Mouse (Mus musculus) heart, embryonic 12.5 days (tissue): ENCODE data around the gene Ggnbp2. TPM values are rescaled to one million over a fixed set of nuclear protein-coding genes. Genes with fewer than 3 reads are reported as not detected.

Source experiments
- ATAC-seq: fragments of 200-750 bp; cut with Nextera tagmentation; 2 replicates; pipeline ENCODE4 v1.8.0; 2017; ENCODE audit warnings: moderate TSS enrichment, moderate library complexity; ENCODE audit not compliant: insufficient number of reproducible peaks, low FRiP score
- H3K27ac ChIP-seq: fragments of 300-500 bp; sonication (generic); 2 replicates; pipeline ENCODE4 v1.5.1; 2016; ENCODE audit warnings: mild to moderate bottlenecking, moderate library complexity; ENCODE audit not compliant: poor library complexity, severe bottlenecking
- H3K27me3 ChIP-seq: fragments of 300-500 bp; sonication (generic); replicated peaks from 2 replicates; pipeline ENCODE4 v1.6.1; 2016; ENCODE audit warnings: mild to moderate bottlenecking, moderate library complexity
- H3K36me3 ChIP-seq: fragments of 300-500 bp; sonication (generic); 2 replicates; pipeline ENCODE4 v1.6.1; 2016; ENCODE audit warnings: mild to moderate bottlenecking, moderate library complexity
- H3K4me1 ChIP-seq: fragments of 300-500 bp; sonication (generic); replicated peaks from 2 replicates; pipeline ENCODE4 v1.6.1; 2016; ENCODE audit warnings: mild to moderate bottlenecking
- H3K4me2 ChIP-seq: fragments of 300-500 bp; sonication (generic); 2 replicates; pipeline ENCODE4 v1.6.1; 2016; ENCODE audit warnings: mild to moderate bottlenecking, moderate library complexity
- H3K4me3 ChIP-seq: fragments of 300-500 bp; sonication (generic); 2 replicates; pipeline ENCODE4 v1.5.1; 2016; ENCODE audit warnings: mild to moderate bottlenecking
- H3K9ac ChIP-seq: fragments of 300-500 bp; sonication (generic); 2 replicates; pipeline ENCODE4 v1.6.1; 2016; ENCODE audit warnings: mild to moderate bottlenecking, moderate library complexity
- H3K9me3 ChIP-seq: fragments of 300-500 bp; sonication (generic); replicated peaks from 2 replicates; pipeline ENCODE4 v1.6.1; 2016; ENCODE audit warnings: mild to moderate bottlenecking, moderate library complexity
- WGBS: fragments of 180-500 bp; shearing (Covaris S2); methylation state at CpG from one replicate; pipeline ENCODE4 v1.1.7; 2016; 5-methylcytosine and 5-hydroxymethylcytosine counted together
- polyA plus RNA-seq: library from polyadenylated mRNA; unstranded; fragments of >200 nt; fragmentation: Nextera tagmentation; extraction: Ambion mirVana; gene quantifications from 2 replicates; pipeline ENCODE4 v1.2.1, GENCODE M21; 2016

Gene Ggnbp2
- polyA plus RNA-seq = 55.5 and 57.4 TPM in 2 replicates

DNA sequence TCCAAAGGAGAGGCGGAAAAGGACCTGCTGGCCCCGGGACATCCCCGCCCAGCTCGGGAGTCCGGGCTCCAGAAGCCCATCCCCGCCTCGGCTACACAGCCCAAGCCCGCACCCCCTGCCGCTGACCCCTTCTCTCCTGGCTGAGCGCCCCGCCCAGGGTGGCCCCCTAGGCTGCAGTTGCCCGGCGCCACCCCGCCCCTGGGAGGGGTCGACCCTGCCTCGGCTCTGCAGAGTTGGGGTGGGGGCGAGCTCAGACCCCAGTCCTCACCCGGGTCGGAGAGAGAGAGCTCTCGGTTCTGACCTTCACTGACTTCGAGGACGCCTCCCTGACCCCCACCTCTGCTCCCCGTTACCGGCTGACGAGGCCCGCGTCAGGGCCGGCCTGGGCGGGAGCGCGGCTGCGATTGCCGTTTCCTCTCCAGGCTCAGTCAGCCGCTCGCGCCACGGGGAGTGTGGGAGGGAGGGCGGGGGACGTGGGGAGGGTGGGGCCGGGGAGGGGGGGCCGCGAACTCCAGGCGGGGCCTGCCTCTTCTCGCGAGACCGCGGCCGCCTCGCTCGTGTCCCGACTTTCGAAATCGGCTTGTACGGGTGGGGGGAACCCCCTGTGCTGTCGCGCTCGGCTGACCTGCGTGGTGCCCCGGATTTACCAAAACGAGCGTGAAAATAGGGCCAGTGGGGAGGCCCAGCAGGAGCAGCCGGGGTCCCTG, at the start of gene Ggnbp2:
Ggnbp2 (minus strand) TSS at position 481 of the 707 bp plus-strand sequence.
- H3K4me1 ChIP-seq = peaks cover 5% of the 10 kb centered on the region
- peaks cover 3% of the 10 kb centered on the region; the same call in 1 of the 2 replicates for H3K36me3 ChIP-seq
- no peaks in the 10 kb centered on the region for H3K27me3 ChIP-seq
- peak; percentile 90 for ATAC-seq
- peak within 1 kb of the TSS; percentile 88 for H3K4me2 ChIP-seq
- peak within 1 kb of the TSS; percentile 100 for H3K9ac ChIP-seq
- WGBS = under 1% methylated on average over 51 of the region's 62 CpGs
- H3K27ac ChIP-seq = peak within 1 kb of the TSS; percentile 97
- no peaks in the 10 kb centered on the region for H3K9me3 ChIP-seq
- H3K4me3 ChIP-seq = peak within 1 kb of the TSS; percentile 100

DNA sequence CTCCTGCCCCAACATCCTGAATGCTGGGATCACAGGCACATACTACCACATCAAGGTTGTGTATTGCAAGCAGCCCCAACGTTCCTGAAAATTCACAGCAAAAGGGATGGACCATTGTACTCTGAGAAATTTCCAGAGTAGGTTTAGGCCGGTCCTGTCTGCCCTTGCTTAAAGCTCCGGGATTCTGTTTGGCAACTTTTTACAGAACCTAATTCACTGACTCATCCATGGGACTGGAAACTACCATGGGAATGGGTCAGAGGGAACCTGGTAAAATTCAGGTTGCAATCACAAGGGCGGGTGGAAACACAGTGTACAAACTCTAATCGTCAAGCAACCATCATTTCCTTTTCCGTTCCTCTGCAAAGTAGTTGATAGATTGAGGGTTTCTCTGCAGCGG, 49.3 kb upstream of the Ggnbp2 start:
- no peaks in the 10 kb centered on the region for H3K36me3 ChIP-seq
- H3K9me3 ChIP-seq = no peaks in the 10 kb centered on the region
- no peak for ATAC-seq
- no peak overlapping the region for H3K27ac ChIP-seq
- no peaks in the 10 kb centered on the region for H3K27me3 ChIP-seq
- H3K4me3 ChIP-seq = no peak overlapping the region
- no peak overlapping the region for H3K9ac ChIP-seq
- WGBS = 51% methylated on average over 7 of the region's 7 CpGs
- no peak overlapping the region for H3K4me2 ChIP-seq
- H3K4me1 ChIP-seq = peaks cover 10% of the 10 kb centered on the region; the same call in 1 of the 2 replicates

DNA sequence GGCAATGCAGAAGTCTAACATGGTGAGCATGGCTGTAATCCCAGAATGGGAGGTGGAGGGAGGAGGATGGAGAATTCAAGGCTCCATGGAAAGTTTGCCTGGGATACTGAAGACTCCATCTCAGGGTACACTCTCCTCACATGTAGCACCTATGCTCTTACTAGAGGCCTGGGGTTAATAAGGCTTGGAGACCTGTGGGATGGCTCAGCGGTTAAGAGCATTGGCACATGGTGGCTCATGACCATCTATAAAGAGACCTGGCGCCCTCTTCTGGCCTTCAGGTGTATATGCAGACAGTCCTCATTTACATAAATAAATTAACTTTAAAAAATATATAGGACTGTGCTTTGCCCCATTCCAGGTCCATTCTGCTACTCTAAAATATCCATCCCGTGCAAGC, 48.7 kb upstream of the Ggnbp2 start:
- no peak overlapping the region for H3K9ac ChIP-seq
- no peak overlapping the region for H3K4me2 ChIP-seq
- no peaks in the 10 kb centered on the region for H3K9me3 ChIP-seq
- no peaks in the 10 kb centered on the region for H3K36me3 ChIP-seq
- ATAC-seq = no peak
- 41% methylated on average over 3 of the region's 3 CpGs for WGBS
- peaks cover 10% of the 10 kb centered on the region; the same call in 1 of the 2 replicates for H3K4me1 ChIP-seq
- no peaks in the 10 kb centered on the region for H3K27me3 ChIP-seq
- H3K27ac ChIP-seq = no peak overlapping the region
- H3K4me3 ChIP-seq = no peak overlapping the region

DNA sequence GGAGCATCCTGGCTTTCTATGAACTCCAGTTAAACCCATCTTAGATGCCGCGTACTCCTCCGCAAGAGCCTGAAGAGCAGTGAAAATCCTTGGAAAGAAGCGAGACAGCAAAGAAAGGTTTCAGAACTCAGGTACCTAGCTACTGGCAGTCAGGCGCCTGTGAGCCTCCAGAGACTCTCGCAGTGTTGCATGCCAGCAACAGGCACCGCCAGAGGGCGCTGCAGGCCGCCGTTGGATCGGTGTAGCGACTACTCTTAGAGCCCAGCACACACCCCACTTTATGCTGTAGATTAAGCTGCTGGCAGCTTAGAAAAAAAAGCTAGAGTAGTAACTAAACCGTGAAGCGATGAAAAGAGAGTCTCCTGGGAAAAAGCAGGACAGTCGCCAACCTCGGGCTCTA, 47.8 kb upstream of the Ggnbp2 start:
- Histone ChIP-seq H3K27ac (no peak overlapping the region), H3K4me3 (0 out of 2 replicates have a peak overlapping the region, but pooled peaks have one; percentile 2), H3K36me3 (peaks cover 8% of the 10 kb centered on the region), H3K4me1 (peaks cover 10% of the 10 kb centered on the region; the same call in 1 of the 2 replicates), H3K4me2 (peak overlapping the region; percentile 46), H3K27me3 (no peaks in the 10 kb centered on the region), H3K9ac (no peak overlapping the region), H3K9me3 (no peaks in the 10 kb centered on the region)
- peak; percentile 70; the same call in 1 of the 2 replicates for ATAC-seq
- 8% methylated on average over 16 of the region's 16 CpGs for WGBS

DNA sequence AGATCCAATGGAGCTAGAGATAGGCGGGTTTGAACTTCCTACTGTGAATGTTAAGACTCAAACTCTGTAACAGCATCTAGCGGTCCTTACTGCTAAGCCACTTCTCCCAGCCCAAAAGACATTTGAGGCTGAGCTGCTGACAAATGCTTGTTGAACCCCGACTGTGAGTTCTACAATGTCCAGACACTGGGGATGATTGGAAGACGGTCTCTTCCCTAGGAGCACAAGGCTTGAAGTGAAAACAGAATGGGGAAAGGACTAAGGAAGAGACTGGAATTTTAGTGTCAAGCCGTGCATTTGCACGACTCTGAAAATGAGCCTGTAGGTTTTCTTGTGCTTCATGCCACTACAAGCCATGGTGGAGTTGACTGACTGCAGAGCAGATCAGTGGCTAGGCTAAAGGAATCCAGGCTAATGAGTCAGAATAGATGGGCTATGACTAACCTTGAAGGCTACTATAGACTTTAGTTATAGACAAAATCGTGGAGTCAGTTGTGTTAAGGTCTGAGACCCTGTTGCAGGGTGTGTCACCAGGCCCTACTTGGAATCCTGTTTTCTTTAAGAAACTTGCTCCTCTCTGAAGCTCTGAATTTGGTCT, 46.2 kb upstream of the Ggnbp2 start:
- Histone ChIP-seq H3K4me3 (peak overlapping the region; percentile 87), H3K36me3 (peaks cover 22% of the 10 kb centered on the region), H3K4me2 (peak overlapping the region; percentile 81), H3K27me3 (no peaks in the 10 kb centered on the region), H3K4me1 (peaks cover 10% of the 10 kb centered on the region; the same call in 1 of the 2 replicates), H3K27ac (no peak overlapping the region), H3K9ac (peak overlapping the region; percentile 82; the same call in 1 of the 2 replicates), H3K9me3 (no peaks in the 10 kb centered on the region)
- ATAC-seq = no peak
- 50% methylated on average over 7 of the region's 7 CpGs for WGBS

DNA sequence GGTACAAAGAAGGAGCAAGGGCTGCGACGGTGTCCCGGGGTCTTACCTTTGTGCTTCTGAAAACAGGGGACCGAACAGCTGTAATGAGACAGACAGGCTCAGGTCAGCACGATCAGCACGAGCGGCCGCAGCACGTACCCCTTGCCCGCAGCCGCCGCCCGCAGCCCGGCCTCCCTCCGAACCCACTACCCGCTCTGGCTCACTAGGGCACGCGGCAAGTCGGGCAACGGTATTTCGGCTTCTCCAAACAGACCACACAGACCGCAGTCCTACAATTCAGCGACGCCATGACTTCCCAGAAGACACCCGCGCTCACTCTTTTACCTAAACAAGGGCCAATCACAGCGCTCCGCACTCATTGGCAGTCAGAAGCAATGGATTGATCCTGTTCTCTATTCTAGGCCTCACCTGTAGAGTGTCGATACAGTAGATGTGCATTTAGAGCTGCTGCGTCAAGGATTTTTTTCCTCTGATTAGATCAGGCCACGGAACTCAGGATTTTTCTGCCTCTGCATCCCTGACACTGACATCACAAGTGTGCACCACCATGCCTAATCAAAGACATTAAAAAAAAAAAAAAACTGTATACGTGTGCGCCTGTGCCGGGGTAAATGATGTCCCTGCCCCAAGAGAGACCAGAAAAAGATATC, 45.6 kb upstream of the Ggnbp2 start, which contains the start of gene Znhit3:
Znhit3 (minus strand) TSS at position 314 of the 650 bp plus-strand sequence.
- H3K4me2 ChIP-seq = peak within 1 kb of the TSS; percentile 81
- WGBS = 4% methylated on average over 34 of the region's 34 CpGs
- peaks cover 29% of the 10 kb centered on the region for H3K36me3 ChIP-seq
- H3K9ac ChIP-seq = peak within 1 kb of the TSS; percentile 82
- H3K9me3 ChIP-seq = no peaks in the 10 kb centered on the region
- ATAC-seq = peak; percentile 71
- H3K27me3 ChIP-seq = no peaks in the 10 kb centered on the region
- peak within 1 kb of the TSS; percentile 87 for H3K4me3 ChIP-seq
- H3K4me1 ChIP-seq = peaks cover 10% of the 10 kb centered on the region; the same call in 1 of the 2 replicates
- H3K27ac ChIP-seq = no peak within 1 kb of the TSS

DNA sequence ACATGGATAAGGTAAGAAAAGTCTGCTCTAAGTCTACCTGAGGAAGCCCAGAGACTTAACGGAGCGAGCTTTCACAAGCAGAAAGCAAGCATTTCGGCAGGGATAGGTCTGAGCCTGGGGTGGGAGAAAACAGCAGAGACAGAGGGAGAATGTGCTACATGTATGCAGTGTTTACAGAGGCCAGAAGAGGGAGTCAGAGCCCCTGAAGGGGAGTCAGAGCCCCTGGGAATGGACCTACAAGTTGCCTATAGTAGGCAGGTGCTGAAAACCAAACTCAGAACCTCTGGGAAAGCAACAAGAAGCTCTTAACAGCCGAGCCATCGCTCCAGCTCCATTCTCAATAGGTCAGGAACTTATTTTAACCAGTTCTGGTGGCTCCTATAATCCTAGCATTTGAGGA, 44.1 kb upstream of the Ggnbp2 start:
- no peak for ATAC-seq
- no peaks in the 10 kb centered on the region for H3K27me3 ChIP-seq
- H3K9ac ChIP-seq = no peak overlapping the region
- H3K4me3 ChIP-seq = no peak overlapping the region
- H3K4me1 ChIP-seq = peaks cover 10% of the 10 kb centered on the region; the same call in 1 of the 2 replicates
- H3K9me3 ChIP-seq = no peaks in the 10 kb centered on the region
- WGBS = 79% methylated on average over 5 of the region's 5 CpGs
- no peak overlapping the region for H3K27ac ChIP-seq
- no peak overlapping the region for H3K4me2 ChIP-seq
- H3K36me3 ChIP-seq = peaks cover 41% of the 10 kb centered on the region

DNA sequence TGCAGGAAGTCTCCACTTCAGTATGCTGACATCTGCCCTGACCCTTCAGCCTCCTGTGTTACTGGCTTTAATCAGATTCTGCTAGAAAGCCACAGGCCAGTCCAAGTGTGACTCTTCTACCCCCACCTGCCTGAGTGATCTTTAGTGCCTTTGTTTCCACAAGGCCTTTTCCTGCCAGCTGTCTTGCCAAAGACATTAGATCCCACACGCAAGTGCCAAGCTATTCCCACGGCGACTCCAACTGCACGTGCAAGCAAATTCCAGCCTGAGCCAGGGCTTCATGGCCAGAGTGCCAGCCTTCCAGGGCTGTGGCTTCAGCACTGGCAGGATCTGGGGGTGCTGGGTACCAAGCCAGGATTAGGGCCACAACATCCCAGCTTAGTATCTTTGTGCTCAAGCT, 39.8 kb upstream of the Ggnbp2 start:
- 86% methylated on average over 4 of the region's 4 CpGs for WGBS
- H3K27me3 ChIP-seq = no peaks in the 10 kb centered on the region
- H3K4me2 ChIP-seq = no peak overlapping the region
- H3K27ac ChIP-seq = no peak overlapping the region
- H3K36me3 ChIP-seq = peaks cover 84% of the 10 kb centered on the region
- H3K4me1 ChIP-seq = peaks cover 4% of the 10 kb centered on the region; the same call in 1 of the 2 replicates
- no peak overlapping the region for H3K4me3 ChIP-seq
- no peak overlapping the region for H3K9ac ChIP-seq
- H3K9me3 ChIP-seq = no peaks in the 10 kb centered on the region
- ATAC-seq = no peak

DNA sequence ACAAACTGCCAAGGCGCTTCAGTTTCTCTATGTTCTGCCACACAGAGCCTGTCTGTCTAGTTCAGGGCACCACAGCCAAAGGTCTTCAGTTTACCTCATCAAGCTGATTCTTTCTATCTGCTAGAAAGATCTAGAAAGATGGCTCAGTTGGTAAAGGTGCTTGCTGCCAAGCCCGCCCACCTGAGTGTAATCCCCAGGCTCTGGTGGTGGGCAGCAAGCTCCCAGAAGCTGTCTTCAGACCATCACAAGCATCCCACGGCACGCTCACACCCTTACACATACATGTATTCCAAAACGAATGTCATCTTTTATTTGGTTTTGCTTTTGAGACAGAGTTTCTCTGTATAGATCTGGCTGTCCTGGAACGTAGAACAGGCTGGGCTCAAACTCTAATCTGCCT, 37.9 kb upstream of the Ggnbp2 start:
- no peaks in the 10 kb centered on the region for H3K27me3 ChIP-seq
- 95% methylated on average over 6 of the region's 6 CpGs for WGBS
- no peak for ATAC-seq
- H3K9me3 ChIP-seq = no peaks in the 10 kb centered on the region
- H3K4me2 ChIP-seq = no peak overlapping the region
- no peak overlapping the region for H3K4me3 ChIP-seq
- peaks cover 95% of the 10 kb centered on the region for H3K36me3 ChIP-seq
- no peaks in the 10 kb centered on the region for H3K4me1 ChIP-seq
- no peak overlapping the region for H3K9ac ChIP-seq
- no peak overlapping the region for H3K27ac ChIP-seq

DNA sequence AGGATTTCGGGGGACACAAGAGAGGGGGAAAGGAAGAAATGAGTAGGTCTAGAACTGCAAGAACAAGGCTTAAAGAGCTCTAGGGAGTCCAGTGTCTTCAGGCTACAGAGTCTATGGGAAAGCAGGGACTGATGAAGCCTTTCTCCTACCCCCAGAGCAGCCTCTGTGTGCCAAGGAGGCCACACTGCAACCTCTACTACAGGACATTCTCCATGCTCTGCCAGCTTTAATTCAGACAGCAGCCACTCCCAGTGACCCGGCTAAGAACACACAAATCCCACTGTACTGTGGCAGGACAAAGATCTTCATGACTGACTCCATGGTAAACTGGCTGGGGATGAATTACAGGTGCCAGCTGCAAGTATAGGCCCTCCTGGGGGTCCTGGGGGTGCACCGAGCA, 36.5 kb upstream of the Ggnbp2 start:
- no peaks in the 10 kb centered on the region for H3K9me3 ChIP-seq
- H3K27ac ChIP-seq = no peak overlapping the region
- WGBS = 83% methylated on average over 3 of the region's 3 CpGs
- no peaks in the 10 kb centered on the region for H3K27me3 ChIP-seq
- no peak overlapping the region for H3K4me2 ChIP-seq
- no peak for ATAC-seq
- peaks cover 97% of the 10 kb centered on the region for H3K36me3 ChIP-seq
- no peaks in the 10 kb centered on the region for H3K4me1 ChIP-seq
- H3K9ac ChIP-seq = no peak overlapping the region
- H3K4me3 ChIP-seq = no peak overlapping the region

DNA sequence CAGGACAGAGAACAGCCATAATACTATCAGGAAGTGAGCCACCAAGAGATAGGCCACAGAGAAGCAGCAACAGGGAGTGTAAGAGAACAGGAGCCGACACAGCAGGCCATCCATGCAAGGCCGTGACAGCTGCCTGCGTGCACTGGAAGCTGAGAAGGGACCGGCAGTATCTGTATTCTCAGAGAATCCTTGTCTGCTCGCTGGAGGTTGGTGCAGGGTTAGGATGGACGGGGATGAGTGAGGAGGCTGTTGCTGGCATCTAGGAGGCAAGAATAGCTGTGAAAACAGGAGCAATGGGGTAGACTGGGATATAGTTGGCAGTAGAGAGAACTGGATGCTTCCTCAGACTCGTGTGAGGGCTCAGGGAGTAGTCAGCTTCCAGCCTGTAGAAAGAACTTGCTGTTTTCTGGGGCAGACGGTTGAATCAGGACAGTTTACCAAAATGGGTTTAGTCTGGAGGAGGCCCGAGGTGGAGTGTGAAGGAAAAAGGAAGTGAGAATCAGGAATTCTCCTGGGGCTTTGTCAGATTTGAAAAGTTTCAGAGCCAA, 34.1 kb upstream of the Ggnbp2 start:
- 77% methylated on average over 9 of the region's 9 CpGs for WGBS
- H3K27ac ChIP-seq = no peak overlapping the region
- H3K27me3 ChIP-seq = no peaks in the 10 kb centered on the region
- no peak for ATAC-seq
- H3K9ac ChIP-seq = no peak overlapping the region
- no peaks in the 10 kb centered on the region for H3K4me1 ChIP-seq
- peaks cover 99% of the 10 kb centered on the region for H3K36me3 ChIP-seq
- H3K4me2 ChIP-seq = no peak overlapping the region
- H3K4me3 ChIP-seq = no peak overlapping the region
- H3K9me3 ChIP-seq = no peaks in the 10 kb centered on the region
